Mouse (Mus musculus) monocyte, adult 2 months (primary cell): Measurements from ENCODE around the gene Gpr26.

Experiments
- DNase-seq, 2 experiments: peaks; one replicate each; pipeline ENCODE4 v3.0.0; 2022; ENCODE audit warnings: low spot score in 2 of 2, low read depth in 1 of 2

The Gpr26 gene

GRCm38 (mm10) chr7:132015933-132016332 lies 49.7 kb downstream of the Gpr26 start:
- DNase-seq, result no peak

DNA sequence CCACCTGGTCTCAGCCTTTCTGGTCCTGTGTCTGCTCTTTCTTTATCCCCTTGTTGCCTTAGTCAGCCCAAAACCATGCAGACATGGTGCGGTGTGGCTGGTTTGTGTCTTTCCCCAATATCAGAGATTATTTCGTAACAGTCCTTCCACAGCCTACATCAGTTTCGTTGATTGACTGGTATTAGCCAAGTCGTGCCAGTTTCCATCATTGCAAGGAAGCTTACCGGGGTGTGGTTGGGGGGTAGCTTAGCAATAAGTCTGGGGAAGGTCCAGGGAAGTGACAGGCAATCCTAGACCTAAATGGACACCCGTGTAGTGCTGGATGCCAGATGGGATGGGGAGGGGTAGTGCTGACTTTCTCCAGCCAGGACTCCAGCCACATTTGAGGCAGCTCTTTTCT lies 59.3 kb downstream of the Gpr26 start:
- no peak for DNase-seq

GRCm38 (mm10) chr7:132026671-132027070 lies 60.4 kb downstream of the Gpr26 start:
- DNase-seq, result no peak

DNA sequence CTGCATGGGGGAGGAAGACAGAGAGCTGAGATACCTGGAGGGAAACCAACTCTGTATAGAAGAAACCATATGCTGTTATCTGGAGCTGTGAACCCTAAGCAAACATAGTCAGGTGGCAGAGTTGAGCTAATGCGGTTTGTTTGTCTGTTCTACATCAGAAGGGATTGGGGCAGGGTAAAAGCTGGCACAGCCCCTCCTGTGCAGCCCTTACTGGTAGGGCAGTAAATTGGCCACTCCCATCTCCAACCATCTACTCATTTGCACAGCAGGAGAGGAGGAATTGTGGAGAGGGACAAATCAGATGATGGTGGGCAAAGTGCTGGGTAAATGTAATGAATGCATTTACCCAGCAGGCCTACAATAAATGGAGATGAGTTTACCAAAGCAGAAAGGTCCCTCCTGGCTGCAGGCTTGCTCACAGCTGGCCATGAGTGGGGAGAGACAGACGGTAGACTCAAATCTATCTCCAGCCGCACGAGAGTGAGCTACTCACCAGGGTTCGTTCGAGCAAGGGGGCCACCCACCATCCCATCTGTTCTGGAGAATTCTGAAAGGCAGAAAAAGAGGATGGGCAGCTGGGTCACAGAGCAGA lies 65.8 kb downstream of the Gpr26 start:
- DNase-seq, result no peak
